Mouse (Mus musculus) stomach, embryonic 16.5 days (tissue): ENCODE measurements around the gene Hdgfl3. TPM values are rescaled to one million over a fixed set of nuclear protein-coding genes. Genes with fewer than 3 reads are reported as not detected.

ENCODE experiments used
- ATAC-seq: fragments of 200-750 bp; cut with Nextera tagmentation; 2 replicates; pipeline ENCODE4 v1.8.0; 2017; ENCODE audit warnings: moderate number of reproducible peaks, moderate TSS enrichment; ENCODE audit not compliant: insufficient read depth, low FRiP score
- H3K27ac ChIP-seq: fragments of 300-500 bp; sonication (generic); 2 replicates; pipeline ENCODE4 v1.5.1; 2014; ENCODE audit warnings: low read length
- H3K27me3 ChIP-seq: fragments of 300-500 bp; sonication (generic); 2 replicates; pipeline ENCODE4 v1.6.1; 2014; ENCODE audit warnings: low read length, control low read depth, mixed read lengths; ENCODE audit not compliant: control insufficient read depth, insufficient read depth
- H3K36me3 ChIP-seq: fragments of 300-500 bp; sonication (generic); 2 replicates; pipeline ENCODE4 v1.6.1; 2014; ENCODE audit warnings: low read length; ENCODE audit not compliant: control insufficient read depth, insufficient read depth
- H3K4me1 ChIP-seq: fragments of 300-500 bp; sonication (generic); 2 replicates; pipeline ENCODE4 v1.6.1; 2014; ENCODE audit warnings: low read length, control low read depth, mixed read lengths; ENCODE audit not compliant: control insufficient read depth, insufficient read depth
- H3K4me2 ChIP-seq: fragments of 300-500 bp; sonication (generic); 2 replicates; pipeline ENCODE4 v1.6.1; 2014; ENCODE audit warnings: low read depth, low read length, mixed read lengths
- H3K4me3 ChIP-seq: fragments of 300-500 bp; sonication (generic); replicated peaks from 2 replicates; pipeline ENCODE4 v1.5.1; 2014; ENCODE audit warnings: mild to moderate bottlenecking, low read length
- H3K9ac ChIP-seq: fragments of 300-500 bp; sonication (generic); 2 replicates; pipeline ENCODE4 v1.6.1; 2014; ENCODE audit warnings: low read length
- H3K9me3 ChIP-seq: fragments of 300-500 bp; sonication (generic); replicated peaks from 2 replicates; pipeline ENCODE4 v1.6.1; 2016; ENCODE audit warnings: low read length, control low read depth; ENCODE audit not compliant: control insufficient read depth
- WGBS: fragments of 180-500 bp; shearing (Covaris S2); extraction: QIAGEN DNeasy Blood & Tissue Kit; methylation state at CpG from one replicate; pipeline ENCODE4 v1.1.7; 2014; 5-methylcytosine and 5-hydroxymethylcytosine counted together
- polyA plus RNA-seq: library from polyadenylated mRNA; unstranded; fragments of >200 nt; fragmentation: Nextera tagmentation; extraction: Ambion mirVana; gene quantifications from 2 replicates; pipeline ENCODE4 v1.2.1, GENCODE M21; 2015

Hdgfl3 gene
- polyA plus RNA-seq, 1 experiment from 2014 or later = 8.9 TPM

DNA sequence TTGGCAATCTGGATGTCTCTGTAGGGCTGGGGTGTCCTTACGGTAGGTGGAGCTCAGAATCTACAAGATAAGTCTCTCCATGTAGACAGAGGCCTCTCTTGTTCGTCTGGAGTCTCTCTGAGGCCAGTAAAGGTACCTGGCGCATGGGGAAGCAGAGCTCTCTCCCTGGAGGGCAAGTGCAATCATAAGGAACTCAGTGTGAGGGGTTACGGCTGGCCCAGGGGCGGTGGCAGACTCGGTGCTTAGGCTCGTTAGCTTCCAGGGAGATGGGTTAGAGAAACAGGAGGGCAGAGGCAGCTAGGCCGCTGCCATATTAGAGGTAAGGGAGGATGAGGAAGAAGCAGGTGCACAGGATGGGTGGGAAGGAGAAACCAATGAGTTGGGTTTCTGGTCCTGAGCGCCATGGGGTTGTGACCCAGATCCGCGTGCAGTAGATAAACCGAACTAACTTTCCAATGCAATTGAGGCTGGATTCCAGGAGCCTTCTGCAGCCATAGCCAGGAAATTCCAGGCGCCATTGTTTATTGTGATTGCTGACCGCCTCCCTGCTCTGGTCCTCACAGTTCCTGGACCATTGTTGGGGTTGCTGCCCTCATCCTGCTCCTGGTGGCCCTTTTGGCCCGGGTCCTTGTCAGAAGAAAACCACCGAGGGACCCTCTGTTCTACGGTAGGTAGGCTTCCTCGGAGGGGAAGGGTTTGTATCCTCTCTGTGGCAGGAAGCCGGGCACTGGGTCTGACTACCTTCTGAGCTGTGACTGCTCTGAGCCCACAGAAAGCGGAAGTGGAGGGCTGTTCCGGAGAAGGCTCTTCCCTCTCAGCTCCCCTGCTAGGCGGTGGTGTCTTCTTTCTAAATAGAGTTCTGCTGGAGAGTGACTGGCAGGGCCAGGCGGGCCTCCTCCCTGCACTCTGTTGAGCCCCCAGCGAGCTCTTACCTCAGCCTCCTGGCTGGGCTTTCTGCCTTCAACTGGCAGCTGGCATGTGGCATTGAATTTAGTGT lies 71.4 kb downstream of the Hdgfl3 start:
- H3K4me3 ChIP-seq = no peak overlapping the region
- peak overlapping the region; percentile 43 for H3K27ac ChIP-seq
- no peak overlapping the region for H3K4me2 ChIP-seq
- no peak for ATAC-seq
- H3K9ac ChIP-seq = no peak overlapping the region
- 68% methylated on average over 24 of the region's 24 CpGs for WGBS
- peaks cover 29% of the 10 kb centered on the region for H3K27me3 ChIP-seq
- no peaks in the 10 kb centered on the region for H3K9me3 ChIP-seq
- H3K4me1 ChIP-seq = peaks cover 14% of the 10 kb centered on the region; the same call in 1 of the 2 replicates
- H3K36me3 ChIP-seq = no peaks in the 10 kb centered on the region

DNA sequence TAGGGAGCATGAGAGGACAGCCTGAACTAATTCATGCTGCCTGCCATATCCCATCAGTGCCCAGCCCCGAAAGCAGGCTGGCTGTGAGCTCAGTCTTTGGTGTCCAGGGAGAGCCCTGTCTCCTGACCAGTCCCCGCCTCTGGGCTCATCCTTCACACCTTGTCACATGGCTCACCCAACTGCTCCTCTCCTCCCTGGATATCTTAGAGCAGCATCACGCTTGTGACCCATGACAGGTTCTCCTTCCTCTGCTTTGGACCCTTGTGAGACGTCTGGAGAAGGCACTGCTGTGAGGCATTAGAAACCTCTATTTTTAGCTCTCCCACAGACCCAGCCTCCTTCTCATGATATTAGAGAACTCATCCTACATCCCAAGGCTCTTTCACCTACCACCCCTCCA lies 72.4 kb downstream of the Hdgfl3 start:
- WGBS = 65% methylated on average over 4 of the region's 4 CpGs
- H3K4me3 ChIP-seq = no peak overlapping the region
- no peak overlapping the region for H3K27ac ChIP-seq
- H3K4me2 ChIP-seq = no peak overlapping the region
- no peak for ATAC-seq
- peaks cover 14% of the 10 kb centered on the region; the same call in 1 of the 2 replicates for H3K4me1 ChIP-seq
- H3K9me3 ChIP-seq = no peaks in the 10 kb centered on the region
- H3K27me3 ChIP-seq = peaks cover 37% of the 10 kb centered on the region
- H3K36me3 ChIP-seq = no peaks in the 10 kb centered on the region
- H3K9ac ChIP-seq = no peak overlapping the region

DNA sequence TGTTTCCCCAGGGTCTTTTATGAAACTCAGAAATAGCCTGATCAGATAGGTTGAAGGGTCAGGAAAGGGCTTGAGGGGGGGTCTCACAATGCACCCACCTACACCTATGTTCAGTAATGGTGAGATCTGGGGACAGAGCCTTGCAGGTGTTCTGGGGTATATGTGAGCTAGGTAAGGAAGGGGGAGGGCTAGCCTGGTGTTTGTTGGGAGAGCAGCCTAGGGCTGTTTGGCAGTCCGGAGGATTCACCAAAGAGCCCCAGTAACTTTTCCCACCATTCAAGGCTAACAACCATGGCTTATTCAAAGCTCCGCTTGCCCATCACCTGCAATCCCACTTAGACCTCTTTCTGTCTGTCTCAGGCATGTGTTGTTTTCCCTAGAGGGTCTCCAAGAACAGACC lies 72.8 kb downstream of the Hdgfl3 start:
- Histone ChIP-seq H3K4me3 (no peak overlapping the region), H3K36me3 (no peaks in the 10 kb centered on the region), H3K4me1 (peaks cover 14% of the 10 kb centered on the region; the same call in 1 of the 2 replicates), H3K9me3 (no peaks in the 10 kb centered on the region), H3K27me3 (peaks cover 37% of the 10 kb centered on the region), H3K9ac (no peak overlapping the region), H3K27ac (no peak overlapping the region), H3K4me2 (0 out of 2 replicates have a peak overlapping the region, but pooled peaks have one; percentile 14)
- WGBS = 80% methylated on average over 2 of the region's 2 CpGs
- ATAC-seq = no peak

DNA sequence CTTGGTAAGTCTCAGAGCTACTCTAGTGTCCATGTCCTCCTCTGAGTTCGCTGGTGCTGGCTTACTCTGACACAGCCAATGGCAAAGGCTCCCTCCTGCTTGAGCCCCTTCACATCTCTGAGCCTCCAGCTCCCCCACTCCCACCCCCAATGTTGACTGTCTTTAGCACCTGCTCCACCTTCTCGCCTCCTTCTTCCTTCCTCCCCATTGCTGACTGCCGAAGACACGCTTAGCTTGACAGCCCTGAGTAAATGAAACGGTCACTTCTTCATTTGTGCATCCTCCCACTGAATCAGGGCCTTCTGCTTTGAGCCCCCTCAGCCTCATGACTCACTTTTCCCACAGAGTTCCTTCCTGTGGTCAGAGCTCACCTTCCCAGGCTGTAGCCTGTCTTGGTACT lies 73.3 kb downstream of the Hdgfl3 start:
- ATAC-seq = no peak
- Histone ChIP-seq H3K4me1 (peaks cover 14% of the 10 kb centered on the region; the same call in 1 of the 2 replicates), H3K27me3 (peaks cover 37% of the 10 kb centered on the region), H3K4me2 (peak overlapping the region; percentile 14; the same call in 1 of the 2 replicates), H3K9ac (no peak overlapping the region), H3K4me3 (no peak overlapping the region), H3K9me3 (no peaks in the 10 kb centered on the region), H3K36me3 (no peaks in the 10 kb centered on the region), H3K27ac (no peak overlapping the region)
- WGBS = 53% methylated on average over 5 of the region's 5 CpGs

DNA sequence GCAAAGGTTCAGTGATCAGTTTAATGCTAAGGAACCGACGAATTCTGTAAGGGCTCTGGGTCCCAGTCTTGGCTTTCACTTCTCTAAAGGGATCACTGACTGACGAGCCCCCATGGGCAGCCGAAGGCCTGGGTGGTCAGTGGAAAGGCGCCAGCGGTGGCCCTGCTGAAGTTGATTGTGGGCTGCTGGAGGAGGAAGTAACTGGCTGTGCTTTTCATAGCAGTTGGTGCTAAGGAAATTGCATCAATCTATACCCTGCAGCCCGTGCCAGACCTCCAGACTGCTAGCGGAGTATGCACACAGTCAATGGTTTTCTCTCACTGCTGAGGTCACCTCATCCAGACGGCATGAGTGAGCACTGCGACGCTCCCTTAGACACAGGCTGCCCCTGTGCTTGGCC lies 74.2 kb downstream of the Hdgfl3 start:
- peak overlapping the region; percentile 97; the same call in 1 of the 2 replicates for H3K4me2 ChIP-seq
- H3K27me3 ChIP-seq = peaks cover 37% of the 10 kb centered on the region
- no peak; the same call in 1 of the 2 replicates for ATAC-seq
- H3K36me3 ChIP-seq = no peaks in the 10 kb centered on the region
- no peaks in the 10 kb centered on the region for H3K9me3 ChIP-seq
- peak overlapping the region; percentile 58; the same call in 1 of the 2 replicates for H3K27ac ChIP-seq
- H3K9ac ChIP-seq = no peak overlapping the region; the same call in 1 of the 2 replicates
- H3K4me3 ChIP-seq = peak overlapping the region; percentile 63
- 45% methylated on average over 11 of the region's 11 CpGs for WGBS
- H3K4me1 ChIP-seq = peaks cover 14% of the 10 kb centered on the region; the same call in 1 of the 2 replicates

DNA sequence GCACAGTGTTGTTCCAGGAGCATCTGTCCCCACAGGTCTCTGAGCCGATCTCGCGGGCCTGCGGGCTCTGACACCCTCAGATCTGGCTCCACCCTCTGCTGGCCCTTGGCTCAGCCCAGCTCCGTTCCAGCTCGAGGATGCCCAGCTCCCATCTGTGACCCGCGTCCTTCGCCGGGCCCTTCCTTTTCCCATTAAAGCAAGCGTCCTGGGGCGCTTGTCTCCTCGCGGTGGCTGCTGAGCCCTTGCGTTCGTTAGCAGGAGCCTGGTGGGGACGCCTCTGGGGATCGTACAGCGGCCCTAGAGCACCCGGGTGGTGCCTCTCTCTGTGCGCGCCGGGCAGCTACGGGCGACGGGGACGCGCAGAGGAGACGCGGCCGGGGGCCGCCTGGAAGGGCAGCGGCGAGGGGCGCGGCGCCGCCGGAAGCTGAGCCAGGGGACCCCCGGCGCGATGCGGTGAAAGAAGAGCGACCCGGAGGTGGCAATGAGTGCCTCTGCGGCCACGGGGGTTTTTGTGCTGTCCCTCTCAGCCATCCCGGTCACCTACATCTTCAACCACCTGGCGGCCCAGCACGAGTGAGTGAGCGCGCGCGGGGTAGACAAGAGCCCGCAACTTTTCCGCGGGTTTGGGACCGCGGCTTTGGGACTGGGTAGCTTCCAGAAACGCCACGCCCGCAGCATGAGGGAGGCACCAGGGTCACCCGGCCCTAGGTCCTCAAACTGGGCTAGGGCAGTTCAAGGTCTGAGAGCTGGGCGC lies 75.1 kb downstream of the Hdgfl3 start, which contains the start of gene Tm6sf1:
TSS of gene Tm6sf1 (plus strand) at position 34 of the 754 bp plus-strand sequence.
- H3K27me3 ChIP-seq = peaks cover 37% of the 10 kb centered on the region
- H3K36me3 ChIP-seq = no peaks in the 10 kb centered on the region
- H3K27ac ChIP-seq = peak within 1 kb of the TSS; percentile 58
- H3K4me3 ChIP-seq = peak within 1 kb of the TSS; percentile 63
- H3K4me2 ChIP-seq = peak within 1 kb of the TSS; percentile 97
- H3K4me1 ChIP-seq = peaks cover 14% of the 10 kb centered on the region; the same call in 1 of the 2 replicates
- ATAC-seq = peak; percentile 35; the same call in 1 of the 2 replicates
- H3K9me3 ChIP-seq = no peaks in the 10 kb centered on the region
- peak within 1 kb of the TSS; percentile 75 for H3K9ac ChIP-seq
- under 1% methylated on average over 64 of the region's 64 CpGs for WGBS

DNA sequence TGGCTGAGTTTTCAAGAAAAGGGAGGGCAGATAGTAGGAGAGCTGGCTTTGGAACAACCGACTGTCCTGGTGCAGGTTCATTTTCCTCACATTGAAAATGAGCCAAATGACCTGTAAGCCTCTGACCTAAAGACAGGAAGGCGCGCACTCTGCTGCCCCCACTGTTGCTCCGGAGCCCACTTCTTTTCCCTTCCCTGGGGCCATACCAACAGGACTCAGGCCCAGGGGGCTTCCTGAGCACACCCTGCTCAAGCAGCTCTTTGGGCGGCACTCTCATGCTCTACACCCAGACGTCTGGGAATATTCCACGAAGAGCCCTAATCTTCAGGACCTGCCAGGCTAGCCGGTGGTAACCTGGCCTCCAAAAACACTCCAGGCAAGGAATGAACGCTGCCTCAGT lies 76.0 kb downstream of the Hdgfl3 start:
- Histone ChIP-seq H3K36me3 (no peaks in the 10 kb centered on the region), H3K4me1 (peaks cover 14% of the 10 kb centered on the region; the same call in 1 of the 2 replicates), H3K9me3 (no peaks in the 10 kb centered on the region), H3K4me3 (0 out of 2 replicates have a peak overlapping the region, but pooled peaks have one; percentile 63), H3K9ac (no peak overlapping the region), H3K27ac (no peak overlapping the region), H3K27me3 (peaks cover 37% of the 10 kb centered on the region), H3K4me2 (peak overlapping the region; percentile 97; the same call in 1 of the 2 replicates)
- ATAC-seq = no peak
- 19% methylated on average over 9 of the region's 9 CpGs for WGBS

DNA sequence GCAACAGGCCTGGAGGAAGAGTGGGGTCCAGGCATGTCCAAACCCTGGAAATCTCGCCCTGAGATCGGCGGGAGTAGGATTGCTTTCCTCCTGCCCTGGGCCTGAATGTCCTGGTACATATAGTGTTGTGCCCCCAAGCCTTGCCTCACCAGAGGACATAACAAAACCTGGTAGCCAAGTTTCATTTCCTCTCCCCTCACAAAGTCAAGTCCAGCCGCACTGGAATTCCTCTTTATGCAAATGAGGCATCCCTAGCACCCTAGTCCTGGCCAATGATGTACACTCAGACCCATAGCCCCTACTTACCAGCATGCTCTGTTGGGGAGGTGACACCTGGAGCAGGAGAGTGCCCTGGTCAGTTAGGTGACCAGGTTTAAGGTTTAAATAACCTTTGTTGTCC lies 78.1 kb downstream of the Hdgfl3 start:
- H3K4me2 ChIP-seq = no peak overlapping the region
- H3K9me3 ChIP-seq = no peaks in the 10 kb centered on the region
- WGBS = 52% methylated on average over 4 of the region's 4 CpGs
- no peak overlapping the region for H3K9ac ChIP-seq
- H3K4me3 ChIP-seq = no peak overlapping the region
- peaks cover 11% of the 10 kb centered on the region; the same call in 1 of the 2 replicates for H3K4me1 ChIP-seq
- H3K36me3 ChIP-seq = no peaks in the 10 kb centered on the region
- no peak overlapping the region for H3K27ac ChIP-seq
- peaks cover 36% of the 10 kb centered on the region for H3K27me3 ChIP-seq
- no peak for ATAC-seq
